Mouse (Mus musculus) adrenal gland, adult 10 weeks (tissue): ENCODE data around the gene Hectd4. TPM values are rescaled to one million over a fixed set of nuclear protein-coding genes. Genes with fewer than 3 reads are reported as not detected.

Source experiments
- polyA plus RNA-seq: library from polyadenylated mRNA; stranded (reverse); fragments of 350-450 nt; fragmentation: Illumina TruSeq; extraction: RNeasy Lipid Tissue Mini Kit (QIAGEN cat#74804); gene quantifications from one replicate; pipeline ENCODE4 v1.2.3, GENCODE M21; 2014; ENCODE audit warnings: low read depth, low replicate concordance

Gene Hectd4
- polyA plus RNA-seq: 4.0 TPM

GRCm38 (mm10) chr5:121219980-121220731, at the start of gene Hectd4:
Gene Hectd4 (plus strand): TSS chr5:121220219.

DNA sequence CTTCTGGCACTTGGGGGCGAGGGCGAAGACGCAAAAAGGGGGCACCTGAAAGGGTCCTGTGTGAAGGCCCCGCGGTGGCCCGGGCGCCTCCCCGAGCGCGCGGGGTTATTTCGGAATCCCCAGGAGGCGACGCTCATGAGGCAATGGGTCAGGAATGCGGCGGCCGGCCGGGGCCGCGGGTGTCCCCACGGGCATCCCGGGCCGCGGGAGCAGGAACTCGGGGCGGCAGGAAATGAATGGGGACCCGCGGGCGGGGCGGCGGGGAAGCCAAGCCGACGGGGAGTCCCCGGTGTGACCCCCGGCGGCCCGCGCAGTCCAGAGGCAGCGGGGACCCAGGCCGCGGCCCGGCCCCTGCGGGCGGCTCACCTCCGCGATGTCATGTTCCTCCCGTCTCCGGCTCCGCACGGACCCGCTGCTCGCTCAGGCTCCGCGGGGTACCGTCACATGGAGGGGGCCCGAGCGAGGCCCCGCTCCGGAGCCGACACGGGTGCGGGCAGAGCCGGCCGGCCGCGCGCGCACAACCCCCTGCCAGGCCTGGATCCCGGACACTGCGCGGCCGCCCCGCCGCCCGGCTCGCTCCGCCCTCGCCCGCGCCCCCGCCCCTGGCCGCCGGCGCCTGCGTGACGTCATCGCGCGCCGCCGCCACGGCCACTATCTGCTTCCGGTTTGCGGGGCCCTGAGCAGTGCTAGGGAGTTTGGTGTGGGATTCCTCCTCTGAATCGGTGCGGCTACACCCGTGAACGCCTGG, 29.0 kb upstream of the Hectd4 start, which contains the start of gene Ptpn11:
Gene Ptpn11, minus strand, starts transcription at position 562 of the 748 bp plus-strand sequence.

GRCm38 (mm10) chr5:121204132-121205089, 15.6 kb upstream of the Hectd4 start, which contains the start of gene Rpl6:
Gene Rpl6 (plus strand): TSS chr5:121204481.

DNA sequence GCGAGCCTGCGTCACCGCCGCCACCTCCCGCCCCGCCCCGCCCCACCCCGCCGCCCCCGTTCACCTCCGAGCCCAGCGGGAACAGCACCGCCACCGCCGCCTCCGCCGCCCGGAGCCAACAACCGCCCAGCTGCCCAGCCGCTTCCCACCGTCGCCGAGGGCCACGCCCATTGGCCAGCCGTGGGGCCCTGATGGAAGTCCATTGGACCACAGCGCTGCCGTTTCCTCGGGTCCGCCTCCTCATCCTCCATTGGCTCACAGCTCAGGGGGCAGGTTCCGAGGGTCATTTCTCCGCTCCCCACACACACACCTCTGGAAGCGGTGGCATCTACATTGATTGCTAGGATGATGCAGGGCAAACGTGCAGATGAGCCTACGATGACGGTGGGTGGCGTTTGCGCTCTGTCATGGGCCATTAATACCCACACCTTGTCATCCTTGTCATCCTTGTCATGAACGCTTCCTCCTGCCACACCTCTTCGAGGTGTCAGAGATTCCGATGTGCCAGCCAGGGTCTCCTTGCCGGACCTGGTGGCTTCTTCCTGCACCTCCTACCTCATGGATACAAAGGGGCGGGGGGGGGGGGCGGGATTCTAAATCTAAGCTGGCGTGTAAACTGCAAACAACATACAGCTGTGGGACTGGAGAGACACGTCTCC, 165.6 kb downstream of the Hectd4 start, which contains the start of gene Trafd1:
Gene Trafd1, minus strand, starts transcription at position 172 of the 659 bp plus-strand sequence.

GRCm38 (mm10) chr5:121397187-121398145, 177.4 kb downstream of the Hectd4 start, which contains the start of gene Naa25:
Gene Naa25 (plus strand): TSS chr5:121397936.

Other genes starting within 250 kb of the Hectd4 start
- 2.5 TPM for gene Rph3a, start 210.1 kb upstream of the Hectd4 start, polyA plus RNA-seq
- gene Ptpn11, start 28.8 kb upstream of the Hectd4 start, polyA plus RNA-seq: 57.9 TPM
- 302 TPM for gene Rpl6, start 15.7 kb upstream of the Hectd4 start, polyA plus RNA-seq
- 15.9 TPM for gene Trafd1, start 165.4 kb downstream of the Hectd4 start, polyA plus RNA-seq
- 76.0 TPM for gene Naa25, start 177.7 kb downstream of the Hectd4 start, polyA plus RNA-seq
- not detected for gene Tmem116, start 231.7 kb downstream of the Hectd4 start, polyA plus RNA-seq
- 9.3 TPM for gene Erp29, start 232.3 kb downstream of the Hectd4 start, polyA plus RNA-seq